Mouse (Mus musculus): Measurements from ENCODE around the gene Sltm.
A peak's percentile ranks its signal among the peaks of the same experiment; 100 is the strongest.
"Not testable (repeated sequence)": the region's sequence is repeated elsewhere in the genome, so short reads cannot be mapped to it uniquely, and the experiment has no call there.

Sltm gene

DNA sequence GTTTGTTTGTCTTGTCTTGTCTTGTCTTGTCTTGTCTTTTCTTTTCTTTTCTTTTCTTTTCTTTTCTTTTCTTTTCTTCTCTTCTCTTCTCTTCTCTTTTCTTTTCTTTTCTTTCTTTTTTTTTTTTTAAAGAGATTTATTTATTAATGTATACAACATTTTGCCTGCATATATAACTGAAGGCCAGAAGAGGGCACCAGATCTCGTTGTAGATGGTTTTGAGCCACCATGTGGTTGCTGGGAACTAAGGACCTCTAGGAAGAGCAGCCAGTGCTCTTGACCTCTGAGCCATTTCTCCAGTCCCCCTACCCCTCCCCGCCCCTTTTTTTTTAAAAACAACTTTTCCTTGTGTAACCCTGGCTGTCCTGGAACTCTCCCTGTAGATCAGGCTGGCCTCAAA is 9.7 kb downstream of the Sltm start:
- not testable (repeated sequence) for DNase-seq

DNA sequence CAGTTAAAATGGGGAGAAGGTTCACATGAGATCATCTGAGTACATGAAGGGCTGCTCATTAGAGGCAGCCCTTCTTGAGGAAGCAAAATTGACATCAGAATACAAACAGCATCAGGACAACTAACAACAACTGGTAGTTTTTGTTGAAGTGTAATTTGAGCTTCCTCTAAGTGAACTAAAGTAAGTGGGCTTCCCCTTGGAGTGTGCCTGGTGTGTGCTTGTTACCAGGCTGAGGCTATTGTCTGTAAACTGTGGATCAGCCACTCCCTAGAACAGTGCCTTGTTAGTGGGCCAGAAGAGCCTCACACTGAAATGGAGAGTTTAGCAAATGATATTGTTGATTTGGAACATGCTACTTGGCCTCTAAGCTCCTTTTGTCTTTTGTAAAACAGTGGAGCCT is 12.9 kb downstream of the Sltm start:
- no peak for DNase-seq

DNA sequence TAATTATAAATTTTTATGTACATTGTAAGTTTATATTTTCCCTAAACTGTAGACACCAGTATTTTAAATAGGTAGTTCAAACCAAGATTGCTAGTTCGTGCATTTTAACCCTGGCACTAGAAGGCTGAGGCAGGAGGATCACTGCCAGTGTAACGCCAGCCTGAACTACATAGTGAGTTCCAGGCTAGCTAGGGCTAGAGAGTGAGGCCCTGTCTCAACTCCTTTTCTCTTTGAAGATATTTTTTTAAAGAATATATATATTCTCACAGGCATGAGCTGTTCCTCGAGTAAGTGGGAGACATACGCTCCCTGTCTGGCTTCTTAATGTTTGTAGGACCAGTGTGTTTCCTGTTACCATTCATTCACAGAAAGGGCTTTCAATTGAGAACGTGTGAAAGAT is 14.2 kb downstream of the Sltm start:
- DNase-seq, result peak; percentile 51

DNA sequence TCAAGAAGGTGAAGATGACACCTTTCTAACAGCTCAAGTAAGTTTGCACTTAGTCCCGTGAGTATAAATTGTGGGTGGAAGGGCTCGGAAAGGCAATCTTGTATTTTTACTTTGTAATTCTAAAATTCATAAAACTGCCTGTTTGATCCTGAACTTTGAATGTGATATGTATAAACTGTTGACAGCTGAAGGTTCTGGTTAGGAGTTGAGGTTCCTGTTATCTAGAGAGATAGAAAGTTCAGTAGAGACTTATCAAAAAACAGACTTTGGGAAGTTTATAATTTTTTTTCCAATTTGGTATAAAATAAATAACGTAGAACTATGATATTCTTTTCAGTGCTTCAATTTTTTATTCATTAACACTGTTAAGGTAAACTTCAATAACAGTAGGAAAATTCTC is 20.3 kb downstream of the Sltm start:
- DNase-seq, result no peak

DNA sequence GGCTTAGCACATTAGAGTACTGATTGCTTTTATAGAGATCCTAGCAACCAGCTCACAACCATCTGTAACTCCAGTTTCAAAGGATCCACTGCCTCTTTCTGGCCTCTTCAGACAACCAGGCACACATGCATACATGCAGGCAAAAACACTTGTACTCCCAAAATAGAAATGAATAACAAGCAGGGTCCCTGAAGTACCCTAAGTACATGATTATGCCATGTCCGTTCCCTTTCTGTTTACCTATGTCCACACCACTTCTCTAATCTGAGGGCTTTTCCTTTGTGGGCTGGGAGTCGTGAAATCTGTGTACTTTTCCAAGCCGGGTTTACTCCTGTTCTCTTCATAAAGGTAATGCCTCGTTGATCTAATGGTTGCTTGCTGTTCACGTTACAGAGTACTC is 25.1 kb downstream of the Sltm start:
- peak; percentile 55 for DNase-seq

DNA sequence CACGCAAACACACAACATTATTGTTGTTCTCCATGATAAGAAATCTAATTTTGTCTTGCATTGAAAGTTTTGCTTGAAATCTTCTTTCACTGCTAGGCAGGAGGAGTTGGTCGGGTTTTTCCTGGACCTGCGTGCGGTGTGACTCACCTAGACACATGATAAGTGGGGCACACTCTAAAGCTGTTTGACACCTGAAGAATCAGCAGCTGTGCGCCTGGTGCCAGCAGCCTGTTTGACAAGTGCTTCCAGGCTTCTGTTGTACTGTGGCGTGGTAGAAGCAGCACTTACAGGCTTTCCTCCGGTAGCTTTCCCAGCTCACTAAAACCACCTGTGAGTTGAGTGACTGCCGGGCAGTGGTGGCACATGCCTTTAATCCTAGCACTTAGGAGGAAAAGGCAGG is 27.8 kb downstream of the Sltm start:
- DNase-seq, result peak; percentile 22

DNA sequence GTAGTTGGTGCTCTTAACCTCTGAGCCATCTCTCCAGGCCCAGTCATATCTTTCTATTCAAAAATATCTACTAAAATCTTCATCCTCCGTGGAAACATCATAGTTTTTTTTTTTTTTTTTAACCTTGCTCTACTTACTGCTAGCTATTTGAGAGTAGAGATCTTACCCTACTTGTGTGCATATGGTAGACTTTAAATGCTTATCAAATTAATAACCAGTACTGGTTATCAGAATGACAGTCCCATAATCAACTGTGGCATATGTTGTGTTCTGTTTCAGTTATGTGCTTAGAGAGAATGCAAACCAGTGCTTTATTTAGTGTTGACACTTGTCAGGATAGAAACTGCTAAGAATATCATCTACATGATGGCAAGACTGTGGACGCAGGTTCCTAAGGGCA is 35.6 kb downstream of the Sltm start:
- no peak for DNase-seq

DNA sequence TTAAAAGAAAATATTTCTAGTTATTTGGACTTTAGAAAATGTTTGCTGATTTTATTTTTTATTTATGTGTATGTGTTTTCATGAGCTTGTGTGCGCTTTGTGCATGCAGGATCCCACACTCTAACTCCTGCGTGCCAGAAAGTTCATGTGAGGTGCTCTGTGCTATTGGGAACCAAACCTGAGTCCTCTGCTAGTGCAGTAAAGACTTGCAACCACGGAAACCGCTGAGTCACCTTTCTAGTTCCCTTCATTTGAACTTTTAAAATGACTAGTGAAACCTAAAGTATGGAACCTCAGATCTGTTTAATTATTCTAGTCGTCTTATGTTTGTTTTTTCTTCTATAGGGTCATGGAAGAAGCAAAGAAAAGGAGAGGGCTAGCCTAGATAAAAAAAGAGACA is 38.4 kb downstream of the Sltm start:
- peak; percentile 16 for DNase-seq

DNA sequence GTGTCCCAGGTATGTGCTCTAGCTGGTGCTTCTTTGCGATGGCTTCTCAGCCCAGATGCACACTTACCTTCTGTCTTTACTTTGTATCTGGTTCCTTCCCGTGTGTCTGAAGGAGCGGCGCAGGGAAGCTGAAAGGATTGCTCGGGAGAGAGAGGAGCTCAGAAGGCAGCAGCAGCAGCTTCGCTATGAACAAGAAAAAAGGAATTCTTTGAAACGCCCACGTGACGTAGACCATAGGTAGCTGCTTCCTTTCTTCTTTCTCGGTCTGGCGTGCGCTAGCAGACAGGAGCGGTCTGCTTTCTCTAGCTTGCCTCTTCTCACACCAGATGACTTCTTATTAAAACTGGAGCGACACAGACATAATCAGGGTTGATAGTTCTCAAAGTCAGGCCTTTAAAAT is 42.1 kb downstream of the Sltm start:
- DNase-seq, result peak; percentile 42

DNA sequence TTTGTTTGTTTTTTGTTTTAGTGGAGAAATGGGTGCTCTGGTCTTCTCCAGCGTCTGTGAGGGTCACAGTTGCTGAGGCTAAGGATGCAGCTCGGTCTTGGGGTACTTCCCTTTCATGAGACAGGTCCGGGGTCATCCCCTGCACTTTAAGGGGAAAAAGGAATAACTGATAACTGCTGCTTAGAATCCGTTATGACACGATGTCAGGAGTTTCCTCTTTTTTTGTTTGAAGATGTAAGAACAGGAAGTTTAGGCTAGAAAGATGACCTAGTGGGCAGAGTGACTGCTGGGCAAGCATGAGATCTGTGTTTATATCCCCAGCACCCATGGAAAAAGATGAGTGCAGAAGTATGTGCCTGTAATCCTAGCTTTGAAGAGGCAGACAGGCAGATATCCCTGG is 42.6 kb downstream of the Sltm start:
- peak; percentile 53 for DNase-seq

DNA sequence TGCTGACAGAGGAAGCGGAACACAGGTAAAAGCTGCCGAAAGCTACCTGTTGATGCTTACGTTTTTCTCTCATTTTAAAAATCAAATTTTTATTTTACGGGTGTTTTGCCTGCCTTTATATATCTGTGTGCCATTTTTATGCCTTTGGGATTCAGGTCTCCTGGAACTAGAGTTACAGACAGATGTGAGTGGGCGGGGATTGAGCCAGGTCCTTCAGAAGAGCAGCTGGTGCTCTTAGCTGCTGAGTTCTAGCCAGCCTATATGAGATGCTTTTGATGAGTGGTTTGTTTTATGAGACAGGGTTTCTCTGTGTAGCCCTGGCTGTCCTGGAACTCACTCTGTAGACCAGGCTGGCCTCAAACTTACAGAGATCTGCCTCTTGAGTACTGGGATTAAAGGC is 44.6 kb downstream of the Sltm start:
- DNase-seq, result peak; percentile 34

DNA sequence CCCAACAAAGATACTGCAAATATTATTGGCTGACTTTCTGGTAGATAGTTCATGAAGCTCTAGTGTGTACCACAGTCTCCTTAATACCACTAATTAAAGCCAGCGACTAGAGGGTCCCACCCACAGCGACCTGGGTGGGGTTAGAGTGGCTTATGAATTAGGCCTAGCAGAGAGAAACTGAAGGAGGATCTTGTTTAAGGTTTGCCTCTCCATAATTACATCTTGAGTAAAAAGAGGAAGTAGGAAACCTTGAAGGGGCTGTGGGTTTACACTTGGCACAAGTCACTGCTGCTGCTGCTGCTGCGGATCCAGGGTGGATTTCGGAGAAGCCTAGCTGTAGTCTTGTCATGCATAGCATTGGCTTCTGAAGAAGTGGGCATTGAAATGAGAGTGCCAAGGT is 48.2 kb downstream of the Sltm start:
- DNase-seq, result peak; percentile 73

DNA sequence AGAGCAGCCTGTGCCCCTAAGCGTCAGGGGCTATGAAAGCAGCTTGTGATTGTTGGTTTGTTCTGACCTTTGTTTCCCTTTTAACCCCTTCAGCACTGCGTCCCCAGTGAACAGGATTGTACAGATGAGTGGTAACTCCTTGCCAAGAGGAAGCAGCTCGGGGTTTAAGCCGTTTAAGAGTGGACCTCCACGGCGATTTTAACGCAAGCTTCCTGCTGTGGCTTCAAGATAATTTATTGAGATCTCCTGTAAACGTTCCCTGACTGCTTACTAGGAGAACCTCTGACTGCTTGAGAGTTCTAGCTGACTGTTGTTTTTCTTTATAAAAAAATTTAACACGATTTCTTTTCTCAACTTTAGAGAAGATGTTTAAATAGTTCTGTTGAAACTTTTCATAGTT is 48.9 kb downstream of the Sltm start:
- DNase-seq, result peak; percentile 39

DNA sequence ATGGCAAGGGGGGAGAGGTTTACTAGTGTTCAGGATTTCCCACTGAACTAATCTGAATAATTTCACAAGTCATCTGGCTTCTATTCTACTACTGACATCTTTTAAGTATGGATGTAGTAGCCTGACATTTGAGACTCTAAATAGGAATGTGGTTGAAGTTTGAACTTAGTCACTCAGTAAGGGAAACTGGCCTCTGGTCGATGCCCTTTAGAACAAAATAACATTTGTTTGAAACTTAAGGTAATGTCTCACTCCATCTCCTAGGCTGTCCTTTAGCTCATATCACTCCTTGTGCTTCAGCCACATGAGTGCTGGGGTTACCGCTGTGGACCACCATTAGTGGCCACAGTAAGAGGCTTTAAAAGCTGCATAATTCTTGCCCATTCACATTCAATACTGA is 55.7 kb downstream of the Sltm start:
- no peak for DNase-seq

DNA sequence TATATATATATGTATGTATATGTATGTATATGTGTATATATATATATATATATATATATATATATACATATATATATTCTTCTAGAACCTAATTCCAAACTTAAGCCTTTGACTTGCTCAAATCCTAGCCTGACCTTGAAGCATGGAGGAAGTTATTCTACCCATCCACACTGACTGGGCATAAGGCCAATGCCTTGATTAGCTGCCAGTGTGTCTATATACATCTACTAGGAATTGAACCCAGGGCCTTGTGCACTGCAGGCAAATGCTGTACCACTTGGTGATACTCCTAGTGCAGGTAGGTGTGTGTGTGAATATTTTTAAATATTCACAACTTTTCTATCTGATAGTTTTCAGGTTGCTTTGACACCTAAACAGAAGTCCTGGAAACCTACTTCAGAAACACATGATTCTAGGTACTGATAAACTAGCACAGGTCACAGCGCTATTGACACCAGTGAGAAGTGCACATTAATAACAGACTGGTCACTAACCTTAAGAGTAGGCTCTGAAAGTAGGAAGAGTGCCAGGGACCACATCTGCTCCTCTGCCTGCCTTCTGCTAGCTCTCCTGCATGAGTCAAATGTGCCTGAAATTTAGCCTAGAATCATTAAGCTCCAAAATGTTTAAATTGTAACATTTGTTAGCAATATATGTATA is 59.8 kb downstream of the Sltm start:
- DNase-seq, result peak; percentile 83

DNA sequence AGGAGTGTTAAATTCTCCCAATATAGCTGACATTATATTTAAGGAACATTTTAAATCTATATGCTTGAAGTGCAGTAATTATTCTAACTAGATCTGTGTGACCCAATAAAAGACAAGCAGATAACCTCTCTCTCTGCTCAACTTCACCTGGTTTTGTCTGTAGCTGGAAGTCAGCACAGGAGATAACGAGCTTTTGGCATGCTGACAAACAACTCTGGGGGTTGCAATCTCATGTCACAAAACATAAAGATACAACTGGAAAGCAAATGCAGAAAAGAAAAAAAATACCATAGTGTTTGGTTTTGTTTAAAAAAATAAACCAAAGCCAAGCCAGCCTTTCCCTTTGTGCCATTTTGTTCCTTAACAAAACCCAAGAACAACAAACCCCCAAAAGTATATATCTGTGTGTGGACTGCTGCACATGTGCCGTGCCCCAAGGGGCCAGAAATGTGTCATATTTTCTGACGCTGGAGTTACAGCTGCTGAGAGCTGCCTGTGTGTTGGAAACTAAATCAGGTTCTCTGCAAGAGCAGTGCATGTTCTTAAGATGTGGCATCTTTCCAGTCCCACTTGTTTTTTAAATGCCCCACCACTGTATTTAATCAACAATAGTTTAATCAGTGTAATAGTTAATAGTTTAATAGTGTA is 68.6 kb downstream of the Sltm start:
- peak; percentile 90 for DNase-seq

DNA sequence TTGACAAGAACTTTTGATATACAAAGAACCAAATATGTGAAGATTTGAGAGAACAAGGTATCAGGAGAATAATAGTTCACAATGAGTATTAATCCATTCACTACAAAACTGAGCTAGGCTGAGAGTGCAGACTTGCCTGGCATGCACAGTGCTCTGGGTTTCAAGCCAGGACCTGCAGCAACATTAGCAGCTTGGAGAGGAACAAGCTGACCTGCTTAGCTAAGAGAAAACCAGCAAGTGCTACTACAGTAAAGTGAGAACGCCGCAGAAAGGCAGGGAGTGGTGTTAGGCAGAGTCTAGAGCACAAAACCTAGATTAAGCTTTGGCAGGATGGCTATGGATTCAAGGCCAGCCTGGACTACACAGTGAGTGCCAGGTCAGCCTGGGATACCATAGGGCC is 87.2 kb downstream of the Sltm start:
- no peak for DNase-seq

DNA sequence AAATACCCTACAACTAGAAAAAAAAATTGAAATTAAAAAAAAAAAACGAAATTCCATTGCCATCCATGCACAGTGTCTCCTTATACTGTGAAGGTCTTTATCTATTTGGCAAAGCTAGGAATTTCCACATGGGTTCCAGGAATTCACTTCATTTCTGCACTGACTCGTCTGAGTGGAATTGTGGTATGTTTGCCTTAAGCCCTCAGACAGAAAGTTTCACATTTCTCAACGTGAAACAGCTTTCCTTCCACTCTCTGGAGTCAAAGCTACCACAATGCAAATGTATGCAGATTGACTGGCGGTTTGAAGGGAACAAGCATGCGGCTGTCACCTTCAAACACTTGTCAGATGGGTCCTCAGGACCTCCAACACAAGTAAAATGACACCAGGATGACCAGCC is 89.1 kb downstream of the Sltm start:
- DNase-seq, result no peak

DNA sequence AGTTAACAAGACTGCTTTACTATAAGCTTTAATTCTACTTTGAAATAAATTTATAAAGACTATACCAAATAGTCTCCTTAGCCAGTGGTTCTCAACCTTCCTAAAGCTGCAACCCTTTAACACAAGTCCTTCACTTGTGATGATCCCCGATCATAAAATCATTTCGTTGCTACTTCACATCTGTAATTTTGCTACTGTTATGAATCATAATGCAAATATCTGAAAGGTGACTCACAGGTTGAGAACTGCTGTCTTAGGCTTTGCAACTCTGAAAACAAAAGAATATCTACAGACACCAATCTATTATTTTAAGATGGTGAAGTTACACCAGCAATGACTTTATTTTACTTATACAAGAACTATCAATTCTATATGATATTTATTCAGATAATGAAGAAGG is 94.2 kb downstream of the Sltm start:
- DNase-seq, result no peak

Measured in heart, adult 11 months (tissue).